Mouse (Mus musculus) adrenal gland, adult 2 months (tissue): Measurements from ENCODE around the gene Mical3. TPM values are rescaled to one million over a fixed set of nuclear protein-coding genes. Genes with fewer than 3 reads are reported as not detected.

Source experiments
- DNase-seq: peaks from one replicate; pipeline ENCODE4 v3.0.0; 2021
- long read RNA-seq: library from polyadenylated mRNA; stranded (forward); transcript quantifications from one replicate; pipeline ENCODE4 v2.0.0, GENCODE M21; 2021
- polyA plus RNA-seq: library from polyadenylated mRNA; depleted of rRNA; stranded (reverse); fragments of >200 nt; gene quantifications from 2 replicates; pipeline ENCODE4 v1.2.3, GENCODE M21; 2012; rRNA removed
- total RNA-seq, 2 experiments: library from RNA; stranded (reverse); gene quantifications; 2 replicates each; pipeline ENCODE4 v1.2.3; 2021

Mical3 gene
- total RNA-seq (10 to 100 TPM; 34.0 to 44.3 TPM), polyA plus RNA-seq (17.5 and 19.9 TPM in 2 replicates)
- long read RNA-seq, partial matches to known transcripts: 2 of 6 reads
- long read RNA-seq, other reads (novel, unspliced or antisense): 4 of 6 reads

DNA sequence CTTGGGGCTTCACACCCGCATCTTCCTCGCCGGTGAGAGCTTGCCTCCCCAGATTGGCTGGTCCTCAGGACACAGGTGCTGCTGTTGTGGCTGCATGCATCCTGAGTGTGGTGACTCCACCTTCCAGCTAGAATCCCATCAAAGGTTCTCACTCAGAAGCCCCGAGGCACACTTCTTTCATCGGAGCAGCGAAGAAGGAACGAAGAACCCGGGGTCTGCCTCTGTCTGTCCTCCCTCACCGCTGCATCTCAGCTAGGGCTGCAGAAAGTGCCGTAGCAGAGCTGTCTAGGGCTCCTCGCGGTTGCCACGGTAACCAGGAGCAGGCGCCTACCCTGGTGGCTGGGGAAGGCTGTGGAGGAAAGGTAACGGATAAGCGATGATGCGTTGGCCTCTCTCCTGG lies at the start of gene Mical3:
Gene Mical3, minus strand, starts transcription at position 227 of the 400 bp plus-strand sequence.
- DNase-seq: peak; percentile 45

- DNase-seq: no peak
Observed at GRCm38 (mm10) chr6:121179846-121180245, 49.0 kb upstream of the Mical3 start.

DNA sequence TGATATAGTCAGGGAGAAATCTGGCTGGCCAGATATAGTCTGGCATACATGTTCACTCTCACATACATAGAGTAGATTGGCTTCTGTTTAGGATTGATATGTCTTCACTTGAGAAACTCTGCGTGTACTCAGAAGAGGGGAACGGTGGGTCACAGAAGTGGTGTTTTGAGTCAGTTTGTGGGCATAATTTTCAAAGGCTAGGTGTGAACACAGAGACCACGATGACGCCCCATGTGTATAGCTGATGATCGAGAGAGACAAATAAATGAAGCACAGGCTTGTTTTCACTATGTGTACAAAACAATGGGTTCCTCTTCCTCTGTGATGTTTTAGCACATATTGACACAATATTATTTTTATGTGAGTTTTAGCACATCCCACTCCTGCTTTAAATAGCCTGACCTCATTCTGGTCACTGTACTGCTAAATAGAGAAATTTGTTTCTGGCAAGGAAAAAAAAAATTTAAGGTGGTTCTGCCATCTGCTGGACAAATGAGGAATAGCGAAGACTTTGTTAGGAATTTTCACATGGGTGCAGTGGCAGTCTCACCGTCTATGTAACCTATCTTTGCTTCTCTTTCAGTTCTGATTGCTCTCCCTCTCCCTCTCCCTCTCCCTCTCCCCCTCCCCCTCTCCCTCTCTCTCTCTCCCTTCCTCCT lies 48.0 kb upstream of the Mical3 start:
- DNase-seq: peak; percentile 61

- no peak for DNase-seq
Observed at GRCm38 (mm10) chr6:121177118-121177708, 46.4 kb upstream of the Mical3 start.

- DNase-seq: no peak
Observed at GRCm38 (mm10) chr6:121176731-121177098, 45.9 kb upstream of the Mical3 start.

DNA sequence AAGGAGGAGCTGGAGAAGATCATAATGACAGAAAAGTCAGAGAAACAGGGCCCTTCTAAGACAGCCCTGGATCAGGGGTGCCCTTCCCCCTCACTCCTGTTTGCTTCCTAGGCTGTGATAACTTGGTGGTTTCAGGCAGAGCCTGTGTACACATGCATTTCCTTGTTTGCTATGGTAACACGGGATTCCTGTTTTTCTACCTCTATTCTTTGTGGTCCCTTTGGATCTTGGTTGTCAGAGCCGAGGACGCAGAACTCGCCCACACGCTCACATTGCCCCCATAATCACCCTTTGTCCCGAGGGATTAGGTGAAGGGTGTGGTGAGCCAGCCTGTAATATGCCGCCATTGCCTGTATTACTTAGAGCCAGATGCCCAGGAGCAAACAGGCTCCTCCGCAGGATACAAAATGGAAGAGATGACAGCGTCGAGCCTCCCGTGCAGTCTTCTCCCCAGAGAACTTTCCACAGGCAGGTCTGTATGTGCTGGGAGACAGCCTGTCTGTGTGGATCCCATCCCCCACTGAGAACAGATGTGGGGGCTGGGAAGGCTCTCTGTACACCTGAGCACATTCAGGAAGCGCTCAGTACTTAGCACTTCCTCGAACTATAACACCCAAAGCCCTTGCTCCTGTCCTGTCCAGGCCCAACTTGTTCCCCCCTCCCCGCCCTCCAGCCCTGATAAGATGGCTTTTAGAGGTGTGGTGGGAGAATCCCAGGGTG lies 45.4 kb upstream of the Mical3 start:
- DNase-seq: no peak

DNA sequence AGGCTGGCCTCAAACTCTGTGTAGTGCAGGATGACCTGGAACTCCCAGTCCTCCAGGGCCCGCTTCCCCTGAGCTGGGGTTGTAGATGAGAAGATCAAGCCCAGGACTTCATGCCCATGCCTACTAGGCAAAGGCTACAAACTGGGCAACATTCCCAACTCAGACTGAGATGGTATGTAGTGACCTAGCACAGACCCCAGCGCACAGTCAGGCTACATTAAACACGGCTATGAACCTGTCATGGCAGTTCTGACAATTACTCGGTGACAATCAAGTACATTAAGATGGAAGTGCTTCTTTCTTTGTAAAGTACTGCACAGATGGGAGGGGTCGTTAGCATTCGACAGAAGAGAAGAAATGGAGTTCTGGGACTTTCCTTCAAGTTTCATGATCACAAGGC lies 44.0 kb upstream of the Mical3 start:
- DNase-seq: no peak

- DNase-seq: no peak
Observed at GRCm38 (mm10) chr6:121173471-121173870, 42.7 kb upstream of the Mical3 start.

DNA sequence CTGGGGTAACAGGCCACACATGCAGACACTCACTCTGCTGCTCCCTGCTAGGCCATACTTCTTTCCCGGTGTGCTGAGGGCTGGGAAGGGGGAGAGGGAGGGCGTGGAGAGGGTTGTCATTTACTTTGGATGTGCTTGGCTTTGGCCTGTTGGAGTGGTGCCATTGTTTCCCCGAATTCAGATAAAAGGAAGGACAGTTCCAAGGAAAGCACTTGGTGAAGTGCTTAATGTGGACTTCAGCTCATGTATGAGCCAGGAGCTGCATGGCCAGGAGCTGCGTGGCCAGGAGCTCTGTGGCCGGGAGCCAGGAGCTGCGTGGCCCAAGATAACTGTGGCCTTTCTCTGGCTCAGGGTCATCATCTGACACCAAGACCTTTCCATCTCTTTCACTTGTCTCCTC lies 40.3 kb upstream of the Mical3 start:
- peak; percentile 89 for DNase-seq

GRCm38 (mm10) chr6:121167381-121167975 lies 36.7 kb upstream of the Mical3 start:
- DNase-seq: no peak

GRCm38 (mm10) chr6:121166098-121166552 lies 35.3 kb upstream of the Mical3 start:
- no peak for DNase-seq

- DNase-seq: no peak
Observed at GRCm38 (mm10) chr6:121162616-121163015, 31.8 kb upstream of the Mical3 start.

GRCm38 (mm10) chr6:121160126-121160525 lies 29.3 kb upstream of the Mical3 start:
- DNase-seq: no peak

DNA sequence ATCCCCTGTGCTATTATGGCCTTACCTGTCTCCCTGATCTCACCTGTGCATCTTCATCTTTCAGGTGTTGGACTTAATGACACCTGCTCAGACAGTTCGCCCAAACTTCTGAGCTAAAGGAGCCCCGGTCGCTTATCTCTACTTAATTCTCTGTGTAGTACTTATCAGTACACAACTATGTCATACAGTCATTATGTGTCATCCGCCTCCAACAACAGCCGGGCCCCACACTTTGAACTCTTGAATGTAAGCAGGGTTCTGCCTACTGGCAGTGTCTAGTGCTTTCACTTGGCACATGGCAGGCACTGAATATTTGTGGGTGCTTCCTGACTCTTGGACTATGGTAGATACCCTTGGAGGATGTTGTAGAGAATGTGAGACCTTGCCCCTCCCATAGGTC lies 28.8 kb upstream of the Mical3 start:
- no peak for DNase-seq

DNA sequence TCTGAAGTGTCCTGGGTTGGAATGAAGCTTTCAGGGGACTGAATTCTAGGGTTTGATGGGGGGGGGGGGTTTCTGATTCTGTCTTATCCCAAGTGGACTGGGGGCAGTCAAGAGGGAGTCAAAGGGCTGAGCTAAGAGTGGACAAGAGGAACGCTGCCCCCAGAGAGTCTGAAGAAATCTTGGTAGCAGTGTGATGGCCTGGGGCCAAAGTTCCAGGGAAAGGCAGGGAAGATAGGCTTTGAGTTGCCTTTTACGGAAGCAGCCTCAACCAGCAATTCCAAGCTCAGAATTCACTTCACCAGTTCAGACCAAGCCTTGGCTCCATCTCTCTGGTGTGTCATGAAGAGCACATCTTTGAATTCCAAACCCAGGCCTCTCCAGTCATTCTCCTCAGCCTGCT lies 25.2 kb upstream of the Mical3 start:
- no peak for DNase-seq

GRCm38 (mm10) chr6:121154451-121155300 lies 23.9 kb upstream of the Mical3 start:
- no peak for DNase-seq

DNA sequence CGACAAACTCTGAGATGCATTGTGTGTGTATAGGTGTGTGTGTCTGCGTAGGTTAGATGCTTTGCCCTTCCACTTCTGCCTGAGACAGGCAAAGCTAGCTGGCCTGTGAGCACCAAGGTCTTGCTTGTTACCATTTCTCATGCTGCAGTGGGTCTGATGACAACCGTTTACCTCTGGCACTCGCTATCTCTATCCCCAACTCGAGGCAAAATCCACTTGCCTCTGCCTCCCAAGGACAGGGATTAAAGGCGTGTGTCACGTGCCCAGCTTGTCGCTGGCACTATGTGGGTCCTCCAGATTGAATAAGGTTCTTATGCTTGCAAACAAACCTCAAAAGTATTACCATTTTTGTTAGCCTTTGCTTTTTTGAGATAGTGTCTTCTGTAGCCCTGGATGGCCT lies 22.4 kb upstream of the Mical3 start:
- peak; percentile 53 for DNase-seq

DNA sequence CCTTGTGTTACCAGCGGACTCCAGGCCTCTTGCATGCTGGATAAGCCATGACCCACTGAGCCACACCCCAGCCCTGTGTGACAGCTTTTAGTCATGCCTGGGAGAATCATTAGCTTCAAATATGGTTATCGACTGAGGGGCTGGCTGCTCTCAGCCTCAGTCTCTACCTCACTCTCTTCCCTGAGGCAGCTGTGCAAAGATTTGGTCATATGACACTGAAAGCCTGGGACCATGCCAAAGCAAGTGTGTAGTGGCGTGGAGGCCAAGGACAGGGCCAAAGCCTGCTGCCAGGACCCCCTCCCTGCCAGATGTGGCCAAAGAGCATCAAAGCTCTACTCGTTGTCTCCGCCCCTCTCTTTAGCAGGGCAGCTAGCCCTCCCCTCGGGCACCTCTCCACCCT lies 20.9 kb upstream of the Mical3 start:
- peak; percentile 94 for DNase-seq

DNA sequence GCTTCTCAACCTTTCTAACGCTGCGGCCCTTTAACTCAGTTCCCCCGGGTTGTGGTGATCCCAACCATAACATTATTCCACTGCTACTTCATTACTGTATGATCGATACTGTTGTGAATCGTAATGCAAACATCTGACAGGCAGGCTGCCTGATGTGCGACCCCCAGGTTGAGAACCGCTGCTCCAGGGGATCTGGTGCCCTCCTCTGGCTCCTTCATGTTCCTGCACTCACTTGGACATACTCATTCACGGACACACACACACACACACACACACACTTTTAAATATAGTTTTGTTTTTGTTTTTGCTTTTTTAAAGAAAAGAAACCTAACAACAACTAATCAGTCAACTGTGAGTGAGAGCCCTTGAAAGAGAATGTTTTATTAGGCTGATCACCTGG lies 19.3 kb upstream of the Mical3 start:
- no peak for DNase-seq

GRCm38 (mm10) chr6:121149420-121149819 lies 18.6 kb upstream of the Mical3 start:
- DNase-seq: no peak

DNA sequence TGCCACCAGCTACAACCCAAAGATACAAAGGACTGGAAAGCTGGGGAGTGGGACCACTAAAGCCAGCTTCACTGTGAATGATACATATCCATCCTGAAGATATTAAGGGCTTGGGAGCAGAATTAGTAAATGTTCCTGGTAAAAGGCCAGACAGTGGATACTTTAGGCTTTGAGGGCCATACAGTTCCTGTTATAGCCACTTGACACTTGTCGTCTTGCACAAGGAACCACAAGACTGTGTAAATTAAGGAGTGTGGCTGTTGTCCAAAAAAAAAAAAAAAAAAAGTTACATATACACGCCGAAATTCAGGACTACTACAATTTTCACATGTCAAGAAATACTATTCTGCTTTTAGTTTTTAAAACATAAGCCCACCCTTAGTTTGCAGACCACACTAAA lies 17.6 kb upstream of the Mical3 start:
- no peak for DNase-seq

DNA sequence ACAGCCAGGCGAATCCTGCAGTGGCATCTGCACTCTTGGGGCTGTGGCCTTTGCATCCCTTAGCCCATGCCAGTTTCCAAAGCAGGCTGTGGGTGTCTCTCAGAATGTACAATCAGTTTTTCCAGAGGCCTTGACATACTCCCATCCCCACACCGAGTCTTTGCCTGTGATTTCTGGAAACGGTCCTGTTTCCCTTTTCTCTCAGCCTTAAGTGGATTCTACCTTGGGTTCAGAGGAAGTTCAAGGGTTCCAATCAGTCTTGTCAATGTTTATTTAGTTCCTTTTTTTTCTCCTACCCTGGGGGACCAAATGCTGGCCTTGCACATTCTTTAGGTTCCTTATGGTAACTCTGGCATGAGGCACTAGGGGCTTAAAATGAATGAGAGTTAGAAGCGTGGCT lies 16.0 kb upstream of the Mical3 start:
- DNase-seq: peak; percentile 63
